Mouse (Mus musculus) erythroblast, embryonic 14.5 days (primary cell): Measurements from ENCODE around the gene Fcgbp.
"Not testable (repeated sequence)": the region's sequence is repeated elsewhere in the genome, so short reads cannot be mapped to it uniquely, and the experiment has no call there.

Experiments
- GATA1 ChIP-seq: IDR thresholded peaks from 2 replicates; pipeline ENCODE4 v1.6.1; 2012; ENCODE audit warnings: low read length, inconsistent platforms, mixed read lengths
- TAL1 ChIP-seq: IDR thresholded peaks from 3 replicates; pipeline ENCODE4 v1.6.1; 2012; ENCODE audit warnings: low read length, inconsistent platforms, mixed read lengths

DNA sequence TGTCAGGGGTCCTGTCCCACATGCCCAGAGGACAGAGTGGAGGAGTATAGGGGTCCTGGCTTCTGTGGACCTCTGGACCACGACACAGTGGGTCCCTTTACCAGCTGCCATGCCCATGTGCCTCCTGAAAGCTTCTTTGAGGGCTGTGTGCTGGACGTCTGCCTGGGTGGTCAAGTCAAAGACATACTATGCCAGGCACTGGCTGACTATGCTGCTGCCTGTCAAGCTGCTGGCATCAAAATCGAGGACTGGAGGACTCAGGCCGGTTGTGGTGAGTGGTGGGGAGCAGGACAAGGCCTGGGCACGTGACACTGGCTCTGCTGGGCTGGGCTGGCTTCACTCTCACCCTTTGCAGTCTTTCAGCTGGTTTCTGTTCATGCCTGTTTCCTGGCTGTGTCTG, 82.6 kb downstream of the Fcgbp start:
- TF ChIP-seq GATA1, TAL1: not testable (repeated sequence)
